Mouse (Mus musculus): ENCODE results near the gene Fam189b.

- TF ChIP-seq USF2 (conservative IDR thresholded peaks at IDR 0.05; ENCODE audit: low read depth, low read length) (no peak), ELF1 (IDR thresholded peaks at IDR 0.05; ENCODE audit: low read depth, low read length) (no peak)
Measured at GRCm38 (mm10) chr3:89214681-89215411, 31.9 kb downstream of the Fam189b start, which contains the start of gene Thbs3.
